Comparison of ENCODE assay signal across 24 mouse cellular contexts in genomic region chr2:156402036-156402435, GRCm38 (mm10). TPM values are rescaled to one million over a fixed set of nuclear protein-coding genes. Genes with fewer than 3 reads are reported as not detected.
DNase-seq lines count a peak whose midpoint lies in the region; ATAC-seq lines count a peak whose summit lies in the region.
"Had no signal": no experiment of that assay in that cellular context is flagged by ENCODE, and none has a peak within 500 bp of the region (broad histone marks: within the 10 kb centered on the region; RNA-seq: fewer than 3 reads in every experiment).

No protein-coding gene starts in this region.

- 0 out of 2 replicates have a peak, but pooled peaks have one; percentile 12 for ATAC-seq in embryonic facial prominence, embryonic 11.5 days (replicated peaks; ENCODE audit: insufficient number of reproducible peaks, low FRiP score, low TSS enrichment, low read depth)
- 0 out of 2 replicates have a peak, but pooled peaks have one; percentile 5 for ATAC-seq in kidney, embryonic 15.5 days (replicated peaks; ENCODE audit: low FRiP score)
- peak; percentile 38; the same call in 1 of the 2 replicates for ATAC-seq in midbrain, embryonic 12.5 days (ENCODE audit: low FRiP score, low read depth)

- no peak overlapping the region for H3K27ac ChIP-seq in embryonic facial prominence, embryonic 11.5 days (replicated peaks; ENCODE audit: low read depth, low read length)
- H3K27ac ChIP-seq in embryonic facial prominence, embryonic 10.5 days (replicated peaks), result no peak overlapping the region
- H3K27ac ChIP-seq in kidney, embryonic 15.5 days, result no peak overlapping the region
- H3K27ac ChIP-seq in midbrain, embryonic 12.5 days (replicated peaks), result no peak overlapping the region
- H3K27ac ChIP-seq: embryonic facial prominence, embryonic 12.5 days; intestine, embryonic 15.5 days; liver, embryonic 15.5 days; stomach, embryonic 15.5 days had no signal

- no peaks in the 10 kb centered on the region for H3K4me1 ChIP-seq in embryonic facial prominence, embryonic 11.5 days (ENCODE audit: control insufficient read depth, insufficient read depth, low read length)
- H3K4me1 ChIP-seq in embryonic facial prominence, embryonic 10.5 days, result peaks cover 22% of the 10 kb centered on the region
- peaks cover 17% of the 10 kb centered on the region for H3K4me1 ChIP-seq in kidney, embryonic 15.5 days
- H3K4me1 ChIP-seq in midbrain, embryonic 12.5 days, result peaks cover 13% of the 10 kb centered on the region
- H3K4me1 ChIP-seq: stomach, embryonic 15.5 days had no signal

- H3K27me3 ChIP-seq in embryonic facial prominence, embryonic 11.5 days (ENCODE audit: control insufficient read depth, insufficient read depth, low read length), result no peaks in the 10 kb centered on the region
- H3K27me3 ChIP-seq in embryonic facial prominence, embryonic 10.5 days (replicated peaks; ENCODE audit: low read depth, poor library complexity, severe bottlenecking), result no peaks in the 10 kb centered on the region
- no peaks in the 10 kb centered on the region for H3K27me3 ChIP-seq in kidney, embryonic 15.5 days
- H3K27me3 ChIP-seq in midbrain, embryonic 12.5 days, result no peaks in the 10 kb centered on the region
- H3K27me3 ChIP-seq: embryonic facial prominence, embryonic 12.5 days; hindbrain, embryonic 15.5 days; intestine, embryonic 15.5 days; liver, embryonic 15.5 days; stomach, embryonic 15.5 days had no signal

- H3K4me3 ChIP-seq in embryonic facial prominence, embryonic 11.5 days (ENCODE audit: low read depth, low read length), result no peak overlapping the region
- no peak overlapping the region for H3K4me3 ChIP-seq in embryonic facial prominence, embryonic 10.5 days
- no peak overlapping the region for H3K4me3 ChIP-seq in kidney, embryonic 15.5 days (replicated peaks)
- no peak overlapping the region for H3K4me3 ChIP-seq in midbrain, embryonic 12.5 days
- H3K4me3 ChIP-seq: embryonic facial prominence, embryonic 12.5 days; intestine, embryonic 15.5 days; liver, embryonic 15.5 days; stomach, embryonic 15.5 days had no signal

- DNase-seq in embryonic facial prominence, embryonic 11.5 days (ENCODE audit: low spot score), result no peak
- no peak for DNase-seq in embryonic facial prominence, embryonic 10.5 days (ENCODE audit: low spot score)
- no peak for DNase-seq in kidney, adult 18-20 months
- peak; percentile 78 for DNase-seq in 3T3-L1 (ENCODE audit: low read depth, low spot score)
- no peak for DNase-seq in spleen, postnatal 4 days (ENCODE audit: low spot score in 2 of 2)
- DNase-seq in frontal cortex, postnatal 25 days (ENCODE audit: low spot score in 2 of 2), result no peak
- DNase-seq: adrenal gland, postnatal 36 days; cerebellum, adult 2 months; gastrocnemius, postnatal 25 days; heart, adult 11 months; heart, postnatal 36 days; kidney, adult 9 months; liver; lung, postnatal 36 days; retina, postnatal 1 day; right cerebral cortex, postnatal 14 days had no signal

- H3K36me3 ChIP-seq in embryonic facial prominence, embryonic 11.5 days (replicated peaks; ENCODE audit: control insufficient read depth, insufficient read depth, low read depth, low read length), result no peaks in the 10 kb centered on the region
- H3K36me3 ChIP-seq in embryonic facial prominence, embryonic 10.5 days (replicated peaks), result no peaks in the 10 kb centered on the region
- no peaks in the 10 kb centered on the region for H3K36me3 ChIP-seq in kidney, embryonic 15.5 days
- no peaks in the 10 kb centered on the region for H3K36me3 ChIP-seq in midbrain, embryonic 12.5 days
- H3K36me3 ChIP-seq: embryonic facial prominence, embryonic 12.5 days; G1E; hindbrain, embryonic 15.5 days; intestine, embryonic 15.5 days; liver, embryonic 15.5 days; stomach, embryonic 15.5 days had no signal

- H3K4me2 ChIP-seq in embryonic facial prominence, embryonic 11.5 days (ENCODE audit: low read depth, low read length), result no peak overlapping the region
- no peak overlapping the region for H3K4me2 ChIP-seq in kidney, embryonic 15.5 days
- H3K4me2 ChIP-seq in midbrain, embryonic 12.5 days (replicated peaks), result no peak overlapping the region
- H3K4me2 ChIP-seq: intestine, embryonic 15.5 days; stomach, embryonic 15.5 days had no signal

- H3K9me3 ChIP-seq in embryonic facial prominence, embryonic 11.5 days (replicated peaks; ENCODE audit: control insufficient read depth, low read length), result no peaks in the 10 kb centered on the region
- H3K9me3 ChIP-seq in embryonic facial prominence, embryonic 10.5 days, result no peaks in the 10 kb centered on the region
- H3K9me3 ChIP-seq in kidney, embryonic 15.5 days (replicated peaks), result no peaks in the 10 kb centered on the region
- H3K9me3 ChIP-seq in midbrain, embryonic 12.5 days, result no peaks in the 10 kb centered on the region
- H3K9me3 ChIP-seq: embryonic facial prominence, embryonic 12.5 days; G1E; hindbrain, embryonic 15.5 days; intestine, embryonic 15.5 days; liver, embryonic 15.5 days; stomach, embryonic 15.5 days had no signal

- WGBS in embryonic facial prominence, embryonic 11.5 days, result 91% methylated on average over 3 of the region's 3 CpGs
- 91% methylated on average over 3 of the region's 3 CpGs for WGBS in embryonic facial prominence, embryonic 10.5 days
- WGBS in kidney, embryonic 15.5 days, result 90% methylated on average over 3 of the region's 3 CpGs
- 88% methylated on average over 3 of the region's 3 CpGs for WGBS in midbrain, embryonic 12.5 days

- H3K9ac ChIP-seq in embryonic facial prominence, embryonic 11.5 days (replicated peaks; ENCODE audit: low read length), result no peak overlapping the region
- H3K9ac ChIP-seq in kidney, embryonic 15.5 days, result no peak overlapping the region
- H3K9ac ChIP-seq in midbrain, embryonic 12.5 days (replicated peaks), result no peak overlapping the region
- H3K9ac ChIP-seq: hindbrain, embryonic 15.5 days; intestine, embryonic 15.5 days; liver, embryonic 15.5 days; stomach, embryonic 15.5 days had no signal

RNA-seq across cellular contexts. Expression of gene Epb41l1, which starts 18.7 kb away (rescaled TPM):
- 3.2 and 3.3 TPM in 2 replicates for polyA plus RNA-seq in embryonic facial prominence, embryonic 11.5 days (2014; fragmentation: Nextera tagmentation; extraction: Ambion mirVana)
- polyA plus RNA-seq in embryonic facial prominence, embryonic 10.5 days (2016; fragmentation: Nextera tagmentation; extraction: Ambion mirVana), result 1.2 and 1.6 TPM in 2 replicates
- polyA plus RNA-seq in kidney, embryonic 15.5 days (2015; fragmentation: Nextera tagmentation; extraction: Ambion mirVana), result 2.3 and 2.8 TPM in 2 replicates
- 6.2 TPM in 2 replicates for polyA plus RNA-seq in midbrain, embryonic 12.5 days (2016; fragmentation: Nextera tagmentation; extraction: Ambion mirVana)
